Comparison of ENCODE assay signal across 16 mouse cellular contexts in the genomic region with DNA sequence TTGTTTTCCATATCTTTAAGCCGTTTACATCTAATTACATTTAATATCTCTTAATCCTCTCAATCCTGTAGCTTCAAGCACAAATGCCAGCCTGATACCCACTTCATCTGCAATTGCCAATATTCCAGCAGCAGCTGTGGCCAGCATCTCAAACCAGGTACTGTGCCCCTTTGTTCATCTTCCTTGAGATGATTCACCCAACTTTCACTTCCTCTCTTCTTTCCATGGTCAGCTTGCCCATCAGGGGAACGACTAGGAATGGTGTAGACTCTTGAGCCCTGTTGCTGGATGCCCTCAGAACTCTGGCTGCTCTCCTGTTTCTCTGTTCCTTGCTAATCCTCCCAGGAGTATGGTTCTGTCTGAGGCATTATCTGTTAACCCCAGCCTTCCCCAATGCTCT.
"Had no signal": no experiment of that assay in that cellular context is flagged by ENCODE, and none has a peak within 500 bp of the region (broad histone marks: within the 10 kb centered on the region; RNA-seq: fewer than 3 reads in every experiment).

No protein-coding gene starts in this region.

- H3K27ac ChIP-seq: neural tube, embryonic 12.5 days; neural tube, embryonic 13.5 days; neural tube, embryonic 15.5 days; stomach, embryonic 15.5 days; stomach, postnatal 0 days had no signal

- H3K9me3 ChIP-seq: neural tube, embryonic 12.5 days; neural tube, embryonic 13.5 days; neural tube, embryonic 15.5 days; stomach, embryonic 15.5 days had no signal

- H3K27me3 ChIP-seq: neural tube, embryonic 12.5 days; neural tube, embryonic 13.5 days; neural tube, embryonic 15.5 days; stomach, embryonic 15.5 days had no signal

- DNase-seq: right cerebral cortex, adult 18-20 months; right cerebral cortex, postnatal 14 days; right cerebral cortex, postnatal 25 days; right cerebral cortex, postnatal 4 days; spleen, adult 18-20 months; thymus, adult 18-20 months; thymus, adult 2 months; thymus, postnatal 14 days; thymus, postnatal 25 days; thymus, postnatal 36 days; thymus, postnatal 4 days had no signal

- H3K4me1 ChIP-seq: neural tube, embryonic 12.5 days; neural tube, embryonic 13.5 days; neural tube, embryonic 15.5 days; stomach, embryonic 15.5 days had no signal

- H3K4me3 ChIP-seq: neural tube, embryonic 12.5 days; neural tube, embryonic 13.5 days; neural tube, embryonic 15.5 days; stomach, embryonic 15.5 days had no signal

- H3K9ac ChIP-seq: neural tube, embryonic 12.5 days; neural tube, embryonic 13.5 days; neural tube, embryonic 15.5 days; stomach, embryonic 15.5 days had no signal

- H3K4me2 ChIP-seq: neural tube, embryonic 12.5 days; neural tube, embryonic 13.5 days; neural tube, embryonic 15.5 days; stomach, embryonic 15.5 days had no signal
